Mouse (Mus musculus) liver, adult 2 months (tissue): Measurements from ENCODE around the gene Sema3d.

Source experiments
- CTCF ChIP-seq: fragments of 200-500 bp; IDR thresholded peaks from 2 replicates; pipeline ENCODE4 v1.5.1; 2011; ENCODE audit warnings: low read depth, low read length, control low read depth
- POLR2A ChIP-seq: fragments of 200-500 bp; IDR thresholded peaks from 2 replicates; pipeline ENCODE4 v1.6.1; 2011; ENCODE audit warnings: low read length, control low read depth; ENCODE audit not compliant: insufficient read depth; ENCODE audit errors: extremely low read depth

- TF ChIP-seq POLR2A (no peak), CTCF (no peak)
Measured at GRCm38 (mm10) chr5:12564602-12565220, 181.5 kb downstream of the Sema3d start.
